Mouse (Mus musculus) liver, embryonic 14.5 days (tissue): ENCODE data around the gene Rin3. TPM values are rescaled to one million over a fixed set of nuclear protein-coding genes. Genes with fewer than 3 reads are reported as not detected.

Experiments
- ATAC-seq: fragments of 200-750 bp; cut with Nextera tagmentation; 2 replicates; pipeline ENCODE4 v1.8.0; 2017; ENCODE audit warnings: moderate number of reproducible peaks, mild to moderate bottlenecking, moderate library complexity; ENCODE audit not compliant: insufficient read depth
- DNase-seq, 3 experiments: peaks; one replicate each; pipeline ENCODE4 v3.0.0-alpha.2; 2012 to 2013; ENCODE audit warnings: low read depth in 3 of 3, low spot score in 3 of 3
- H3K27ac ChIP-seq: fragments of 300-500 bp; sonication (generic); 2 replicates; pipeline ENCODE4 v1.5.1; 2014; ENCODE audit warnings: moderate library complexity, mild to moderate bottlenecking, control low read depth, inconsistent platforms
- H3K27me3 ChIP-seq: fragments of 300-500 bp; sonication (generic); 2 replicates; pipeline ENCODE4 v1.6.1; 2014; ENCODE audit warnings: mild to moderate bottlenecking, low read length, moderate library complexity; ENCODE audit not compliant: control insufficient read depth, insufficient read depth
- H3K36me3 ChIP-seq: fragments of 300-500 bp; sonication (generic); replicated peaks from 2 replicates; pipeline ENCODE4 v1.6.1; 2014; ENCODE audit warnings: low read depth; ENCODE audit not compliant: control insufficient read depth, insufficient read depth
- H3K4me1 ChIP-seq, 2 experiments: fragments of 200-500 bp in 1 of 2; fragments of 300-500 bp in 1 of 2; sonication (generic) in 1 of 2; replicated peaks; 2 replicates each; pipeline ENCODE4 v1.6.1; 2012 to 2014; ENCODE audit warnings: antibody characterized with exemption in 1 of 2, inconsistent platforms in 1 of 2, low read length in 1 of 2; ENCODE audit not compliant: control insufficient read depth in 2 of 2, insufficient read depth in 2 of 2
- H3K4me2 ChIP-seq: fragments of 300-500 bp; sonication (generic); 2 replicates; pipeline ENCODE4 v1.6.1; 2014; ENCODE audit warnings: low read depth, mild to moderate bottlenecking, control low read depth, moderate library complexity
- H3K4me3 ChIP-seq, 2 experiments: fragments of 200-500 bp in 1 of 2; fragments of 300-500 bp in 1 of 2; sonication (generic) in 1 of 2; 2 replicates each; pipeline ENCODE4 v1.5.1; 2012 to 2014; ENCODE audit warnings: low read depth in 2 of 2, low read length in 2 of 2, mild to moderate bottlenecking in 2 of 2, control low read depth in 1 of 2, inconsistent platforms in 1 of 2, moderate library complexity in 1 of 2; ENCODE audit not compliant: insufficient read depth in 1 of 2
- H3K9ac ChIP-seq: fragments of 300-500 bp; sonication (generic); replicated peaks from 2 replicates; pipeline ENCODE4 v1.6.1; 2014; ENCODE audit warnings: mild to moderate bottlenecking, control low read depth, moderate library complexity
- H3K9me3 ChIP-seq: fragments of 300-500 bp; sonication (generic); 2 replicates; pipeline ENCODE4 v1.6.1; 2016; ENCODE audit warnings: low read length, mixed read lengths; ENCODE audit not compliant: control insufficient read depth
- CTCF ChIP-seq: IDR thresholded peaks from 2 replicates; pipeline ENCODE4 v1.5.1; 2016; ENCODE audit warnings: antibody characterized with exemption, low read depth, control low read depth
- EP300 ChIP-seq: IDR thresholded peaks from 2 replicates; pipeline ENCODE4 v1.6.1; 2016; ENCODE audit warnings: antibody characterized with exemption, low read depth
- WGBS: fragments of 180-500 bp; shearing (Covaris S2); extraction: QIAGEN DNeasy Blood & Tissue Kit; methylation state at CpG from one replicate; pipeline ENCODE4 v1.1.7; 2014; ENCODE audit not compliant: insufficient replicate concordance; 5-methylcytosine and 5-hydroxymethylcytosine counted together
- polyA plus RNA-seq, 2 experiments: library from polyadenylated mRNA; depleted of rRNA in 1 of 2; stranded (reverse) in 1 of 2; unstranded in 1 of 2; fragments of >200 nt; fragmentation: Nextera tagmentation in 1 of 2; extraction: Ambion mirVana in 1 of 2; gene quantifications; 2 replicates each; pipeline versions ENCODE4 v1.2.1 to v1.2.3; 2012 to 2014

Gene Rin3
- polyA plus RNA-seq, 2 experiments: 3.1 to 4.5 TPM

DNA sequence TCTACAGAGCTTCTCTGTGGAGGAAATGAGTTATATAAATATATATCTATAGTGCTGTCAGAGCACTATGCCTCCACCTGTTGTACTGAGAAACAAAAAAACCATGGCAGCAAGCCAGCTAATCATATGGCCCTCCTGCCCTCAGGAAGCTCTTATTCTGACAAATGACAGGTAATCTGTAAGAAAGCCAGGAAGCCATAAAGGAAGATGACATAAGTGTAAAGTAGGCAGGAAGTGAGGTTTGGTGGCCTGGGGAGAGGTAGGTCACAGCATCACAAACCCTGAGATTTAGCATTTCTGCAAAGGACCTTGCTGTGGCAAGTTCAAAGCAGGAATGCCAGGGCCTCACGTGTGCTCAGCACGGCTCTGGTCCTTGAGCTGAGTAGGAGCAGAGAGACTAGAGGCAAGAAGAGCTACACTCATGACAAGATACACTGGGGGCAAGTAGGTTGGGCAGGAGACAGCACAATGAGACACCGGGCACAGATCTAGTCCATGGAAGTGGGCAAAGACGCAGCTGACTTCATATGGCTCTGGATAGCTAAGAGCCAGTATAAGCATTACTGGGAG lies 88.2 kb downstream of the Rin3 start:
- H3K27me3 ChIP-seq: no peaks in the 10 kb centered on the region
- no peak for DNase-seq
- no peak for ATAC-seq
- no peaks in the 10 kb centered on the region for H3K9me3 ChIP-seq
- H3K36me3 ChIP-seq: no peaks in the 10 kb centered on the region
- 67% methylated on average over 4 of the region's 4 CpGs for WGBS
- no peak overlapping the region for H3K4me3 ChIP-seq
- H3K4me2 ChIP-seq: no peak overlapping the region
- no peak overlapping the region for H3K9ac ChIP-seq
- TF ChIP-seq EP300 (no peak), CTCF (no peak)
- no peak overlapping the region for H3K27ac ChIP-seq
- peaks cover 0 to 6% of the 10 kb centered on the region in 2 experiments; a peak in 2 of 4 replicates for H3K4me1 ChIP-seq

DNA sequence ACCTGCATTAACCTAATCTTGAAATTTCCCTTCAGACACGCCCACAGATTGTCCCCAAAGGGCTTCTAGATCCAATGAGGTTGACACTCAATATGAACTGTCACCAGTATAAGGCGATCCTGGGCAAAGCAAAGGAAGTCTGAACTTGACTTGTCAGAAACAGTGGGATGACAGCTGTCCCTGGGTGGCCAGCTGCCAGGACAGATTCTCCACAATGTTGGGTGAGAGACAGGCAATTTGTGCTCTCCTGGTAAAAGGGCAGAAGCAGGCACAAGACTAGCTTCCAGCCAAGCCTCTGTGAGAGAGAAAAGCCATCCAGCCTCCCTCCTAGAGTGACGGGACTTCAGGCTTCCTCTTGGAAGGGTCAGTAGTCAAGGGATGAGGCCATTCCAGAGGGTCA lies 89.5 kb downstream of the Rin3 start:
- Histone ChIP-seq H3K4me1 (peaks cover 0 to 1% of the 10 kb centered on the region in 2 experiments; a peak in 1 of 4 replicates), H3K36me3 (no peaks in the 10 kb centered on the region), H3K4me3 (no peak overlapping the region), H3K4me2 (no peak overlapping the region), H3K9ac (no peak overlapping the region), H3K9me3 (no peaks in the 10 kb centered on the region), H3K27me3 (no peaks in the 10 kb centered on the region), H3K27ac (no peak overlapping the region)
- DNase-seq (no peak), ATAC-seq (no peak)
- TF ChIP-seq EP300 (no peak), CTCF (no peak)
- 49% methylated on average over 3 of the region's 3 CpGs for WGBS

DNA sequence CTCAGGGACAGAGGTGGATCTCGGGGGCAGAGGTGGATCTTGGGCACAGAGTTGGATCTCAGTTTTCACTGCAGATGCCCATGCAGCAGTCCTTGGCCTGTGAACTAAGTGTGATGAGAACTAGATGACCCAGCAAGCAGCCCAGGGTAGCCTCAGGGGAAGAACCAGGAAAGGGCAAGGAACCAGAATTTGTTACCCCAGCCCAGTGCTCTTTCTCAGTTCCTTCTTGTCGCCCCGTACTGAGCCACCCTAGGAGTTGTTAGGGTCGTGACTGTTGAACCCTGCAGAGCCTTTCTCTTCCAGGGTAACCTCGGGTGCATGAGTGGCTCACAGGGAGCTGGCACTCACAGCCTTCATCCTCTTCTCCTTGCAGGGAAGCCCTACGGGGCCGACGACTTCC lies 99.3 kb downstream of the Rin3 start:
- Histone ChIP-seq H3K4me2 (no peak overlapping the region), H3K4me3 (no peak overlapping the region), H3K9me3 (no peaks in the 10 kb centered on the region), H3K4me1 (no peaks in the 10 kb centered on the region), H3K36me3 (no peaks in the 10 kb centered on the region; the same call in 1 of the 2 replicates), H3K9ac (no peak overlapping the region), H3K27me3 (no peaks in the 10 kb centered on the region), H3K27ac (no peak overlapping the region)
- DNase-seq: no peak
- no peak for TF ChIP-seq CTCF
- TF ChIP-seq EP300: no peak
- ATAC-seq: no peak
- WGBS: 56% methylated on average over 8 of the region's 8 CpGs

DNA sequence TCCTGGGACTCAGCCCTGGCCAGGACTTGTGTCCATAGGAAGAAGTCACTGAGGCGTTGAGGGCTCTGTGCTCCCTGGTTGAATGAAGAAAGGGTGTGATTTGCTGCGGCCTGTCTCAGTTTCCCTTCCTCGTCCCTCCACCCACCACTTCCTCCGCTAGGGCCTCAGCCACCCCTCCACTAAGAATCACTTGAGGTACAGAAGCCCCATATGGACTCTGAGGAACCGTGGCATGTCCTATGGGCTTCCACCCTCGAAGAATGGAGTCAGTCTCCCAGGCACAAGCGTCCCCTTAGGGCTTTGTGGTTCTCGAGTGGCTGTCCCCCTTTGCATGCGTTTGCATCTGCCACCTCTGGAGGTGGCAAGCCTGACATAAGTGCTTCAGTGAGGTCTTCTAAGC lies 100.4 kb downstream of the Rin3 start:
- ATAC-seq (no peak), DNase-seq (no peak)
- H3K27ac ChIP-seq: no peak overlapping the region
- 65% methylated on average over 9 of the region's 9 CpGs for WGBS
- H3K4me2 ChIP-seq: no peak overlapping the region
- H3K36me3 ChIP-seq: no peaks in the 10 kb centered on the region; the same call in 1 of the 2 replicates
- no peaks in the 10 kb centered on the region for H3K4me1 ChIP-seq
- TF ChIP-seq CTCF (no peak), EP300 (no peak)
- no peaks in the 10 kb centered on the region for H3K27me3 ChIP-seq
- H3K9me3 ChIP-seq: no peaks in the 10 kb centered on the region
- H3K9ac ChIP-seq: no peak overlapping the region
- no peak overlapping the region for H3K4me3 ChIP-seq

DNA sequence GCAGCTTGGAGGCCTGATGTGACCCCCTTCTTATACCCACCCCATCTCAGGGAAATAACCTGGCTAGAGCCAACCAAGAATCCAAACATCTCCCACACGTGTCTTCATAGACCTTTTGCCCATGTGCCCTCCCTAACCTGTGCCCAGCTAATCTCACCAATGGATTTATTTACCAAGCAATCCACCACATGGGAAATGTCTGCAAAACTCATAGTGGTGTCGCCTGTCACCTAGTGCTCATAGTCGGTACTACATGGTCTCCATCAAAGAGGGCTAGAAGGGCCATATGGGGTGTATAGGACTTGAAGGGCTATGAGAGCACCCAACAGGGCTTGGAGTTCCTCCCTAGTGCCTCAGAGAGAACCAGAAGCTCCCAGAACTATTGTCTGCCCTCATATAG lies 102.0 kb downstream of the Rin3 start:
- Histone ChIP-seq H3K9me3 (no peaks in the 10 kb centered on the region), H3K27ac (no peak overlapping the region), H3K36me3 (no peaks in the 10 kb centered on the region; the same call in 1 of the 2 replicates), H3K4me3 (no peak overlapping the region), H3K9ac (no peak overlapping the region), H3K4me1 (no peaks in the 10 kb centered on the region), H3K4me2 (no peak overlapping the region), H3K27me3 (no peaks in the 10 kb centered on the region)
- peak; percentile 68 for TF ChIP-seq CTCF
- TF ChIP-seq EP300: no peak
- no peak for ATAC-seq
- 26% methylated on average over 3 of the region's 3 CpGs for WGBS
- DNase-seq: no peak
